Mouse (Mus musculus): ENCODE data around the gene Rnf224. TPM values are rescaled to one million over a fixed set of nuclear protein-coding genes. Genes with fewer than 3 reads are reported as not detected.

Rnf224 gene
- polyA plus RNA-seq, 1 experiment: not detected

- H3K79me2 ChIP-seq (ENCODE audit: control insufficient read depth, insufficient read depth): no peaks in the 10 kb centered on the region
- H3K36me3 ChIP-seq (ENCODE audit: control insufficient read depth, insufficient read depth): peaks cover 5% of the 10 kb centered on the region
- no peak overlapping the region for H3ac ChIP-seq (ENCODE audit: control insufficient read depth, insufficient read length, low read depth)
- TF ChIP-seq USF1 (IDR thresholded peaks at IDR 0.05; ENCODE audit: low read depth): no peak
- no peak for TF ChIP-seq MYOG (IDR thresholded peaks at IDR 0.05; ENCODE audit: control insufficient read depth, extremely low read depth, insufficient read length)
- no peak for TF ChIP-seq CEBPB (IDR thresholded peaks at IDR 0.05; ENCODE audit: low read depth)
- TF ChIP-seq FOSL1 (IDR thresholded peaks at IDR 0.05; ENCODE audit: insufficient read depth, low read length, poor library complexity, severe bottlenecking): no peak
- TF ChIP-seq MAX (IDR thresholded peaks at IDR 0.05): no peak
- no peak overlapping the region for H3K4me3 ChIP-seq (ENCODE audit: insufficient read depth, poor library complexity, severe bottlenecking)
- H3K79me3 ChIP-seq (ENCODE audit: low read depth): no peaks in the 10 kb centered on the region
- H3K27me3 ChIP-seq (ENCODE audit: control insufficient read depth, insufficient read depth, insufficient read length): peaks cover 24% of the 10 kb centered on the region
Observed at GRCm38 (mm10) chr2:25241438-25241775, 4.8 kb upstream of the Rnf224 start.

GRCm38 (mm10) chr2:25240723-25241437 lies 4.3 kb upstream of the Rnf224 start:
- TF ChIP-seq MAX (IDR thresholded peaks at IDR 0.05): no peak
- no peak for TF ChIP-seq MYOD1 (IDR thresholded peaks at IDR 0.05; ENCODE audit: control insufficient read depth, insufficient read length, low read depth)
- no peak for TF ChIP-seq CEBPB (IDR thresholded peaks at IDR 0.05; ENCODE audit: low read depth)
- TF ChIP-seq USF1 (IDR thresholded peaks at IDR 0.05; ENCODE audit: low read depth): no peak
- TF ChIP-seq CTCF (IDR thresholded peaks at IDR 0.05; ENCODE audit: control insufficient read depth, insufficient read depth, insufficient read length): no peak
- TF ChIP-seq FOSL1 (IDR thresholded peaks at IDR 0.05; ENCODE audit: insufficient read depth, low read length, poor library complexity, severe bottlenecking): no peak
- Histone ChIP-seq H3K4me3 (ENCODE audit: insufficient read depth, poor library complexity, severe bottlenecking) (no peak overlapping the region), H3K79me3 (ENCODE audit: low read depth) (no peaks in the 10 kb centered on the region), H3K79me2 (ENCODE audit: control insufficient read depth, insufficient read depth) (no peaks in the 10 kb centered on the region), H3K36me3 (ENCODE audit: control insufficient read depth, insufficient read depth) (peaks cover 5% of the 10 kb centered on the region), H3ac (ENCODE audit: control insufficient read depth, insufficient read length, low read depth) (peak overlapping the region; percentile 5), H3K27me3 (ENCODE audit: control insufficient read depth, insufficient read depth, insufficient read length) (peaks cover 28% of the 10 kb centered on the region)

DNA sequence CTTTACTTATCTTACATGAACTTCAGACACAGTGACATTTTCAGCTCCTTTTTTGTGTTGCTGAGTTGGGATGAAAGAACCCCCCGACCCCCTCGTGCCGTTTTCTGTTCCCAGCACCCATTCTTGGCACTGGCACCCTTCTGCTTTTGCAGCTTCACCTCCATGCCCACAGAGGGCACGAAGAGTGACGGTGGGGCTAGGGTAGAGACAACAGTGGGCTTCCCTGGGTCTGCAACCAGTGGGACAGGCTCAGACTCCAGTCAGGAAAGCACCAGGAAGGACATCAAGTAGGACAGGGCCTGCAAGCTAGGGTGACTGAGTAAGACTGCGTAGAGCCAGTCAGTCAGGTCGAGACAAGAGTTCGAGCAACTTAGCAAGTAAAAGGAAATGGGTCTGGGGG lies 3.7 kb upstream of the Rnf224 start:
- Histone ChIP-seq H3K4me3 (ENCODE audit: insufficient read depth, poor library complexity, severe bottlenecking) (no peak overlapping the region), H3ac (ENCODE audit: control insufficient read depth, insufficient read length, low read depth) (no peak overlapping the region), H3K27me3 (ENCODE audit: control insufficient read depth, insufficient read depth, insufficient read length) (peaks cover 33% of the 10 kb centered on the region), H3K79me2 (ENCODE audit: control insufficient read depth, insufficient read depth) (no peaks in the 10 kb centered on the region), H3K79me3 (ENCODE audit: low read depth) (no peaks in the 10 kb centered on the region), H3K36me3 (ENCODE audit: control insufficient read depth, insufficient read depth) (peaks cover 2% of the 10 kb centered on the region)
- TF ChIP-seq MYOG (IDR thresholded peaks at IDR 0.05; ENCODE audit: control insufficient read depth, extremely low read depth, insufficient read length) (no peak), CTCF (IDR thresholded peaks at IDR 0.05; ENCODE audit: control insufficient read depth, insufficient read depth, insufficient read length) (no peak), MAX (IDR thresholded peaks at IDR 0.05) (no peak)

DNA sequence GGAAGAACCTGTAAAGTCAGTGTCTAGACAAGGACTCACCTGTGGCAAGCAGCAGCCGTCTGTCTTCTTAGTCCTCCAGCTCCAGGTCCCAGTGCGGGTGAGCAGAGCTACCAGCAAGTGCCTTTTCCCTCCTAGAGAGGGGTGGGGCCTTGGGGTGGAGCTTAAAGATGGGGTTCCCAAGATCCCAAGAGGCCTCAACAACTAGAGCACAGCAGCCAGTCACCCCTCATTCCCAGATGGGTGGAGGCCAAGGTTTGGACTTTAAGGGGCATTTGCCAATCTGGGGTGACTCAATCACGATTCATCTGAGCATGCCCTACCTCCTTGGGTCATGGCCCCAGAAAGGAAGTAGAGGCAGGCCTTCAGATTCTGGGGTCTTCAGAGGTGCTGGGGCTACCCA lies 3.2 kb upstream of the Rnf224 start:
- Histone ChIP-seq H3K27me3 (ENCODE audit: control insufficient read depth, insufficient read depth, insufficient read length) (peaks cover 34% of the 10 kb centered on the region), H3K79me2 (ENCODE audit: control insufficient read depth, insufficient read depth) (no peaks in the 10 kb centered on the region), H3ac (ENCODE audit: control insufficient read depth, insufficient read length, low read depth) (no peak overlapping the region), H3K36me3 (ENCODE audit: control insufficient read depth, insufficient read depth) (no peaks in the 10 kb centered on the region), H3K4me3 (ENCODE audit: insufficient read depth, poor library complexity, severe bottlenecking) (no peak overlapping the region), H3K79me3 (ENCODE audit: low read depth) (no peaks in the 10 kb centered on the region)
- TF ChIP-seq USF1 (IDR thresholded peaks at IDR 0.05; ENCODE audit: low read depth) (no peak), MYOG (IDR thresholded peaks at IDR 0.05; ENCODE audit: control insufficient read depth, extremely low read depth, insufficient read length) (no peak), MAX (IDR thresholded peaks at IDR 0.05) (no peak), MYOD1 (IDR thresholded peaks at IDR 0.05; ENCODE audit: control insufficient read depth, insufficient read length, low read depth) (no peak), CTCF (IDR thresholded peaks at IDR 0.05; ENCODE audit: control insufficient read depth, insufficient read depth, insufficient read length) (no peak), CEBPB (IDR thresholded peaks at IDR 0.05; ENCODE audit: low read depth) (no peak), FOSL1 (IDR thresholded peaks at IDR 0.05; ENCODE audit: insufficient read depth, low read length, poor library complexity, severe bottlenecking) (no peak)

GRCm38 (mm10) chr2:25238106-25238505 lies 1.5 kb upstream of the Rnf224 start:
- H3K79me2 ChIP-seq (ENCODE audit: control insufficient read depth, insufficient read depth): no peaks in the 10 kb centered on the region
- H3K79me3 ChIP-seq (ENCODE audit: low read depth): no peaks in the 10 kb centered on the region
- H3K27me3 ChIP-seq (ENCODE audit: control insufficient read depth, insufficient read depth, insufficient read length): peaks cover 41% of the 10 kb centered on the region
- H3K36me3 ChIP-seq (ENCODE audit: control insufficient read depth, insufficient read depth): no peaks in the 10 kb centered on the region
- no peak overlapping the region for H3K4me3 ChIP-seq (ENCODE audit: insufficient read depth, poor library complexity, severe bottlenecking)
- H3ac ChIP-seq (ENCODE audit: control insufficient read depth, insufficient read length, low read depth): no peak overlapping the region
- no peak for TF ChIP-seq USF1 (IDR thresholded peaks at IDR 0.05; ENCODE audit: low read depth)
- TF ChIP-seq MAX (IDR thresholded peaks at IDR 0.05): no peak
- no peak for TF ChIP-seq FOSL1 (IDR thresholded peaks at IDR 0.05; ENCODE audit: insufficient read depth, low read length, poor library complexity, severe bottlenecking)
- TF ChIP-seq MYOG (IDR thresholded peaks at IDR 0.05; ENCODE audit: control insufficient read depth, extremely low read depth, insufficient read length): no peak
- TF ChIP-seq CTCF (IDR thresholded peaks at IDR 0.05; ENCODE audit: control insufficient read depth, insufficient read depth, insufficient read length): no peak
- no peak for TF ChIP-seq CEBPB (IDR thresholded peaks at IDR 0.05; ENCODE audit: low read depth)
- no peak for TF ChIP-seq MYOD1 (IDR thresholded peaks at IDR 0.05; ENCODE audit: control insufficient read depth, insufficient read length, low read depth)

DNA sequence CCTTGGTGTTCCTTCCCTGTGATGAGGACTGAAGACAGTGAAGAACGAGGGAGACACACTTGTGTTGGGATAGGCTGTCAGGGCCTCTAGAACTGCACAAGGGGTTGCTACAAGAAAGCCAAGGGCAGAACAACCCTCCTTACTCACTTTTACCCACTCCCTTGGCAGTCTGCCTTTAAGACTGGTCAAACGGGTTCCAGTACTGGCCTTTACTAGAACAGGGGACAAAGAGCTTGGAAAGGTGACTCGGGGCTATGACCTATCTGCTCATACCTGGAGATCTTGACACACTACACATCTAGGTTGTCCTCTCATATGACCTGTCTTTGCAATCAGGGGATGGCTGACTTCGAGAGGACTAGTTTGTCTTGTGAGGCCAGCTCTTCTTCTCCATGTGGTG lies 935 bp upstream of the Rnf224 start:
- Histone ChIP-seq H3K36me3 (ENCODE audit: control insufficient read depth, insufficient read depth) (no peaks in the 10 kb centered on the region), H3K27me3 (ENCODE audit: control insufficient read depth, insufficient read depth, insufficient read length) (peaks cover 42% of the 10 kb centered on the region)
- TF ChIP-seq CTCF (IDR thresholded peaks at IDR 0.05; ENCODE audit: control insufficient read depth, insufficient read depth, insufficient read length): no peak
- TF ChIP-seq FOSL1 (IDR thresholded peaks at IDR 0.05; ENCODE audit: insufficient read depth, low read length, poor library complexity, severe bottlenecking): no peak
- TF ChIP-seq MYOD1 (IDR thresholded peaks at IDR 0.05; ENCODE audit: control insufficient read depth, insufficient read length, low read depth): no peak
- no peak for TF ChIP-seq USF1 (IDR thresholded peaks at IDR 0.05; ENCODE audit: low read depth)
- no peak for TF ChIP-seq MAX (IDR thresholded peaks at IDR 0.05)
- TF ChIP-seq MYOG (IDR thresholded peaks at IDR 0.05; ENCODE audit: control insufficient read depth, extremely low read depth, insufficient read length): no peak
- no peak for TF ChIP-seq CEBPB (IDR thresholded peaks at IDR 0.05; ENCODE audit: low read depth)

More for the DNA sequence above, 935 bp upstream of the Rnf224 start:
- Histone ChIP-seq H3ac (ENCODE audit: control insufficient read depth, insufficient read length, low read depth) (no peak overlapping the region), H3K4me3 (ENCODE audit: insufficient read depth, poor library complexity, severe bottlenecking) (no peak overlapping the region), H3K79me2 (ENCODE audit: control insufficient read depth, insufficient read depth) (no peaks in the 10 kb centered on the region), H3K79me3 (ENCODE audit: low read depth) (no peaks in the 10 kb centered on the region)

All from C2C12 (cell line).